Mouse (Mus musculus) limb, embryonic 15.5 days (tissue): Measurements from ENCODE around the gene Rgs1. TPM values are rescaled to one million over a fixed set of nuclear protein-coding genes. Genes with fewer than 3 reads are reported as not detected.

ENCODE experiments used
- ATAC-seq: fragments of 200-750 bp; cut with Nextera tagmentation; 2 replicates; pipeline ENCODE4 v1.8.0; 2017; ENCODE audit warnings: low read depth, moderate TSS enrichment; ENCODE audit not compliant: insufficient number of reproducible peaks, low FRiP score, low TSS enrichment
- H3K27ac ChIP-seq: fragments of 300-500 bp; sonication (generic); 2 replicates; pipeline ENCODE4 v1.5.1; 2015; ENCODE audit warnings: moderate library complexity, mild to moderate bottlenecking, inconsistent platforms
- H3K27me3 ChIP-seq: fragments of 300-500 bp; sonication (generic); 2 replicates; pipeline ENCODE4 v1.6.1; 2015; ENCODE audit warnings: inconsistent platforms
- H3K36me3 ChIP-seq: fragments of 300-500 bp; sonication (generic); 2 replicates; pipeline ENCODE4 v1.6.1; 2015; ENCODE audit warnings: inconsistent platforms
- H3K4me1 ChIP-seq: fragments of 300-500 bp; sonication (generic); 2 replicates; pipeline ENCODE4 v1.6.1; 2015; ENCODE audit warnings: inconsistent platforms
- H3K4me2 ChIP-seq: fragments of 300-500 bp; sonication (generic); 2 replicates; pipeline ENCODE4 v1.6.1; 2015; ENCODE audit warnings: mild to moderate bottlenecking, inconsistent platforms
- H3K4me3 ChIP-seq: fragments of 300-500 bp; sonication (generic); 2 replicates; pipeline ENCODE4 v1.5.1; 2015; ENCODE audit warnings: mild to moderate bottlenecking, inconsistent platforms
- H3K9ac ChIP-seq: fragments of 300-500 bp; sonication (generic); 2 replicates; pipeline ENCODE4 v1.6.1; 2015; ENCODE audit warnings: inconsistent platforms
- H3K9me3 ChIP-seq: fragments of 300-500 bp; sonication (generic); 2 replicates; pipeline ENCODE4 v1.6.1; 2016; ENCODE audit warnings: inconsistent platforms
- WGBS: fragments of 180-500 bp; shearing (Covaris S2); methylation state at CpG from one replicate; pipeline ENCODE4 v1.1.7; 2015; 5-methylcytosine and 5-hydroxymethylcytosine counted together
- polyA plus RNA-seq: library from polyadenylated mRNA; unstranded; fragments of >200 nt; fragmentation: Nextera tagmentation; extraction: Ambion mirVana; gene quantifications from 2 replicates; pipeline ENCODE4 v1.2.1, GENCODE M21; 2015

The Rgs1 gene
- 0.96 and 1.3 TPM in 2 replicates for polyA plus RNA-seq

DNA sequence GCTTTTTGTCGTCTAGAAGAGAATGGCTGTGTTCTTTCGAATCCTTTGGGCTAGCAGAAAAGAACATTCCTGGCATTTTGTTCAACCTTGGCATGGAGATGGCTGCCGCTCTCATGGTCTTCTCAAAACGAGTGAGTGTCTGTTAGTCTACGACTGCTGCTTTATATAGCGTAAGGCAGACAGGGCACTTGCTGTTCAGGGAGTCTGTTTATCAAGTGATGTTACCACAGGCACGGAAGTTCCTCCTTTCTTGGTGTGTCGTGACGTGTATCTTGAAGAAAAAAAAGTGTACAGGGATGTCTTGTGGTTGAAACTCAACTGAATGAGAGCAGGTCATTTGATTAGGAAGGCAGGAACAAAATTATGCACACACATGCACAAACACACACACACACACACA lies at the start of gene Rgs1:
Gene Rgs1 (minus strand): TSS at position 320 of the 400 bp plus-strand sequence.
- Histone ChIP-seq H3K27ac (no peak within 1 kb of the TSS), H3K4me2 (no peak within 1 kb of the TSS), H3K36me3 (no peaks in the 10 kb centered on the region), H3K4me3 (no peak within 1 kb of the TSS), H3K9ac (no peak within 1 kb of the TSS), H3K9me3 (no peaks in the 10 kb centered on the region), H3K4me1 (no peaks in the 10 kb centered on the region), H3K27me3 (no peaks in the 10 kb centered on the region)
- WGBS = 73% methylated on average over 9 of the region's 9 CpGs
- ATAC-seq = no peak

DNA sequence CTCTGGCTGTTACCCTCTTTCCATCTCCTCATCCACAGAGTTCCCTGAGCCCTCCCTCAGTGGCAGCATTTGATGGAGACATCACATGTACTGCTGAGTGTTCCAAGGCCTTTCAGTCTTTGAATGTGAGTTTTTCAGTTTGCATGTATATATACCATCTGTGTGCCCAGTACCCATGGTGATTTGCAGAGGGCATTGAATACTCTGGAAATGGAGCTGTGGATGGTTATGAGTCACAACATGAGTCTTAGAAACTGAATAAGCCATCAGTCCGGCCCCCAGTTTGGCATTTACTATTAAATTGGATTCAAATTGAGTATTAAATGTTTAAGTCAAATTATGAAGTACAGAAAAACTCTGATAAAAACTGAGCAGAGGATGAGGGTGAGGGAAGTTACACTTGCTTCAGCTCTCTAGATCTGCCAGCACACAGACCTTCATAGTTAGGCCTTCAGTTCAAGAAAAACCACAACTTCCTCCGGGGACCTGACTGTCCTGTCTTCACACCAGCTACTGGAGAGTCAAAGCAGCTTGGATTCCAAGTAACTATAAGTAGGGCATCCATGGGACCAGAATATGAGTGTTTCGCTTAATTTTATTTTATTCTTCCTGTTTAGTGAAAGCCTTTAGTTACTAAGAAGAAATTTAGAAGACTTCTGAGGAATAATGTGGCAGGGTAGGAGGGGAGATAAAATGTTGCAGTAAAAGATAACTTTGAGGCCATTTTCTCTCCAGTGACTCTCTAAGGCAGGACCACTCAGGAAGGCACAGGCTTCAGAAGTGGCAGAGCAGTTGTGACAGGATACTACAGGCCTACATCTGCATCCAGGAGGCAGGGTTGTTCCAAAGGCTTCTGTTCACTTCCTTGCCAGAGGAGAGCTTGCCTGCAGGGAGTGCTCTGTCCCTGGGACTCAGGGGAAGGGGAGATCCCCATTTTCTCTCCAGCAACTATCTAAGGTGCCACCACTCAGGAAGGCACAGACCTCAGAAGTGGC lies 34.3 kb upstream of the Rgs1 start:
- WGBS = 85% methylated on average over 3 of the region's 3 CpGs
- no peaks in the 10 kb centered on the region for H3K9me3 ChIP-seq
- no peak overlapping the region for H3K27ac ChIP-seq
- ATAC-seq = no peak
- H3K36me3 ChIP-seq = no peaks in the 10 kb centered on the region
- no peak overlapping the region for H3K4me2 ChIP-seq
- no peaks in the 10 kb centered on the region for H3K27me3 ChIP-seq
- no peaks in the 10 kb centered on the region for H3K4me1 ChIP-seq
- no peak overlapping the region for H3K4me3 ChIP-seq
- no peak overlapping the region for H3K9ac ChIP-seq

DNA sequence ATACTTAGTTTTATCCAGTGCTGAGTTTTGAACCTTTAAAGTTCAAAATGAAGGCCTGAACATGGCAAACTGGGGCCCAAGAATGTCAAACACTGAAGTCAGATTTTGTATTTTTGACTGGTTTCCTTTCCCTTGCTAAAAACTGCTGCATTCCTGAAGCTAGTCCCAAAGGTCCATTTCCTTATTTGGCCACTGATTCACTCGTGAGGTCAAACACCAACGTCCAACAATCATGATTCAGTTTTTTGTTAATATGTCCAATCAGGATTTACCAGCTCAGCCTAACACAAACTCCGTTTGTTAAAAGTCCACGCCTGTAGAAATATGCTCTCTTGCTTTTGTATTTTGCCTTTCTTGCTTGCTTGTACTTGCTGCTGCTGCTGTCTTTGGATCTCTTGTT lies 31.0 kb upstream of the Rgs1 start:
- no peaks in the 10 kb centered on the region for H3K27me3 ChIP-seq
- H3K4me1 ChIP-seq = no peaks in the 10 kb centered on the region
- no peak overlapping the region for H3K4me3 ChIP-seq
- no peak overlapping the region for H3K9ac ChIP-seq
- ATAC-seq = no peak
- 69% methylated on average over 4 of the region's 4 CpGs for WGBS
- no peaks in the 10 kb centered on the region for H3K36me3 ChIP-seq
- H3K9me3 ChIP-seq = no peaks in the 10 kb centered on the region
- no peak overlapping the region for H3K4me2 ChIP-seq
- no peak overlapping the region for H3K27ac ChIP-seq

DNA sequence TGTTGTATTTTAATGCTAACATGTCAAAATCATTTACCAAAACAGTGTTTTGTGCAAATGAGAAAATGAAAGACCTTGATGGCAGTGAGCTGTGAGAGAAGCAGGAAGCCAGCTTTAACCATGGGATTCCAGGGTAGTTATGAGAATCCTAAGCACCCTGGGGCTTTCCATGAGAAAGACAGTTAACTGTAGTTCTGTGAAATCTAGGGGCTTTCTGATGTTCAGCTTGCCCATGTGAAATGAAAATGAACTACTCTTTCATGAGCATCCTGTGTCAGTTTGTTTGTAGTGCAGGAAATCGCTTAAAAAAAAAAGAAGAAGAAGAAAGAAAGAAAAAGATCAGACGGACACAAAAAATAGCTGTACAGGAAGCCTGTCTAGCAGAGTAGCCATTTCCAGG lies 23.9 kb upstream of the Rgs1 start:
- Histone ChIP-seq H3K27ac (no peak overlapping the region), H3K4me1 (no peaks in the 10 kb centered on the region), H3K9ac (no peak overlapping the region), H3K36me3 (no peaks in the 10 kb centered on the region), H3K27me3 (no peaks in the 10 kb centered on the region), H3K4me3 (no peak overlapping the region), H3K4me2 (no peak overlapping the region), H3K9me3 (no peaks in the 10 kb centered on the region)
- no peak for ATAC-seq
- WGBS = 78% methylated on average over 2 of the region's 2 CpGs

DNA sequence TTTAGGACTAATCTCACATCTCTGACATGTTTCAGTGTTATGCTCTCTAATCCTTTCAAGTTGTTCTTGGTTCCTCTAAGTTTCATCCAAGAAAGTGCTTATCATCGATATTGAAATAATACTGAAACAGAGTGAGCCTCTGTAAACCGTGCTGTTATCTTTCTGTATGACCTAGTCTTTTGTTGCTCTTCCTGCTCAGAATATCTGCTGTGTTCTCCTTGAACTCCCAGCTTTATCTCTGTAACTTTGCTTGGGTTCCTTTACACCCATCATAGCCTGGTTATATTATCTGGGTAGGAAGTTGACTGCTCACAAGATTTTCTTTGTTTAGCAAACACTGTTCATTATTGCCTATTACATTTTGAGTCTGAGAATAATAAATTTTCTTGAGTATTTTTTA lies 20.1 kb upstream of the Rgs1 start:
- Histone ChIP-seq H3K4me1 (no peaks in the 10 kb centered on the region), H3K9ac (no peak overlapping the region), H3K27me3 (no peaks in the 10 kb centered on the region), H3K4me2 (no peak overlapping the region), H3K4me3 (no peak overlapping the region), H3K36me3 (no peaks in the 10 kb centered on the region), H3K9me3 (no peaks in the 10 kb centered on the region), H3K27ac (no peak overlapping the region)
- WGBS = 87% methylated on average over 2 of the region's 2 CpGs
- ATAC-seq = no peak

DNA sequence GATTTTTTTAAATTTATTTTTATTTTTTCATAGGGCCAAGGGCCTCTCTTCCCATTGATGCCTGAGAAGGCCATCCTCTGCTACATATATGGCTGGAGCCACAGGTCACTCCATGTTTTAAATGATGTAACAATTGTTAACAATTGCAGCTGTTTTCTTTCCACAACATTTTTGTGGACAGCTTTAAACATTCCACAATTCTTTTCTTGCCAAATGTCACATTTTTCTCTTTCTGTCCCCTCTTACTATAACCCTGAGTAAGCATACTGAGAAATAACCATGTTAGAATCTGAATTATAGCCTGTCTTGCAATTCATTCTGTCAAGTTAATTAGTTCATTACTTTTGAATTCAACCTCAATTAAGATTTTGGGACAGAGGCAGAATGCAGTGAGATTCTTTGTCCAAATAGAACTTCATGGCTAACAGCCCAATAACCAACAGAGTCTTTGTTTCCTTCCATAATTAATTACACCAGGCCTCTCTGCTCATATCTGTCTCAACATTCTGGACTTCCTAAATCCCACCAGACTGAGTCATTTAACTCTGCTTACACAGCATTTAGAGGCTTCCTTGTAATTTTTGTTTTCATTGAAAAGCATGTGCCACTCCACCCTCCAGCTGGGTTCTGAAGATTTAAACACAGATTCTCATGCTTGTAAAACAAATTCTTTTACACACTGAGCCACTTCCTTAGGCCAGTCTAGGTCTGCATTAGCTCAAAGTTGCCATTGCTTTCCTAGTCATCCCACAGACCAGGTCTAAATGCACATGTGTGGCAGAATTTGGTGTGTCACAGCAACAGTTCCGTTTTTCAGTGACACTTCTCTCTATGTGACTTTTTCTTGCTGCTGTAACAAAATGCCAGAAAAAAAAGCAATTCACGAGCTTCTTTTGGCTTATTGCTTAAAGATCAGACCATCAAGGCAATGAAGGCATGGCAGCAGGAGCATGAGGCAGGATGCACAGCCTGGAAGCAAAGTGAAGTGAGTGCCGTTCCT lies 18.7 kb upstream of the Rgs1 start:
- Histone ChIP-seq H3K36me3 (no peaks in the 10 kb centered on the region), H3K9me3 (no peaks in the 10 kb centered on the region), H3K27me3 (no peaks in the 10 kb centered on the region), H3K27ac (no peak overlapping the region), H3K4me3 (no peak overlapping the region), H3K9ac (no peak overlapping the region), H3K4me2 (no peak overlapping the region), H3K4me1 (no peaks in the 10 kb centered on the region)
- no peak for ATAC-seq
- WGBS = 56% methylated on average over 3 of the region's 3 CpGs

DNA sequence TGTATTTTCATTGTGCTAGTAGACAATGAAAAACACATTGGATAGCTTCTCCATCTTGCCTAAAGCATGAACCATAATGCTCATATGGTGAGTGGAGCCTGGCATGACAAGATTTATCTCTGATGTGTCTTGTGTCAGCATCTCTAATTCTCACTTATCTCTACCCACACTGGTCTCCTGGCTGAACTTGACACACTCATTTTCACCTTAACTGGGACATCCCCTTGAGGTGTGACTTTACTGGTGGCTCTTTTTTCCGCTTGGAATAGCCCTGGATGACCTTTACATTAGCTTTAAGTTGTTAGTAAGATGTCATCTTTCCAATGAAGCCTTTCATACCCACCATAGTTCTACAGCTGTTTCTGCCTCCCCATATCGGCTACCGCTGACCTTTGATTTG lies 15.0 kb upstream of the Rgs1 start:
- 82% methylated on average over 3 of the region's 3 CpGs for WGBS
- H3K4me3 ChIP-seq = no peak overlapping the region

DNA sequence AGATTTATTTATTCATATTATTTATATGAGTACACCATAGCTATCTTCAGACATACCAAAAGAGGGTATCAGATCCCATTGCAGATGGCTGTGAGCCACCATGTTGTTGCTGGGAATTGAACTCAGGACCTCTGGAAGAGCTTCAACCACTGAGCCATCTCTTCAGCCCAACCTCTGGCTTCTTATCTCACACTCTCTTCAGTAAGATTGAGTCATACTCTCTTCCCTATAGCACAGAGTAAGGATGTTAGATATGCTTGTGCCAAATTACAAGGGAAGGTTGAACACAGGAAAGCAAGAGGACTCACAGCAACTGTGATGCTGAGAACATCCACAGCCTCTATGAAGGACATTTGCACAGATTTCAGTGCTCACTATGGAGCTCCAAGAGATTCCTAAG lies 13.0 kb upstream of the Rgs1 start:
- H3K27me3 ChIP-seq = no peaks in the 10 kb centered on the region
- no peaks in the 10 kb centered on the region for H3K4me1 ChIP-seq
- no peak overlapping the region for H3K4me2 ChIP-seq
- H3K9me3 ChIP-seq = no peaks in the 10 kb centered on the region
- H3K36me3 ChIP-seq = no peaks in the 10 kb centered on the region
- no peak for ATAC-seq
- H3K9ac ChIP-seq = no peak overlapping the region
- H3K4me3 ChIP-seq = no peak overlapping the region
- H3K27ac ChIP-seq = no peak overlapping the region

More for the DNA sequence above, 15.0 kb upstream of the Rgs1 start:
- Histone ChIP-seq H3K36me3 (no peaks in the 10 kb centered on the region), H3K27me3 (no peaks in the 10 kb centered on the region), H3K4me1 (no peaks in the 10 kb centered on the region), H3K9ac (no peak overlapping the region), H3K4me2 (no peak overlapping the region), H3K9me3 (no peaks in the 10 kb centered on the region), H3K27ac (no peak overlapping the region)
- no peak for ATAC-seq

DNA sequence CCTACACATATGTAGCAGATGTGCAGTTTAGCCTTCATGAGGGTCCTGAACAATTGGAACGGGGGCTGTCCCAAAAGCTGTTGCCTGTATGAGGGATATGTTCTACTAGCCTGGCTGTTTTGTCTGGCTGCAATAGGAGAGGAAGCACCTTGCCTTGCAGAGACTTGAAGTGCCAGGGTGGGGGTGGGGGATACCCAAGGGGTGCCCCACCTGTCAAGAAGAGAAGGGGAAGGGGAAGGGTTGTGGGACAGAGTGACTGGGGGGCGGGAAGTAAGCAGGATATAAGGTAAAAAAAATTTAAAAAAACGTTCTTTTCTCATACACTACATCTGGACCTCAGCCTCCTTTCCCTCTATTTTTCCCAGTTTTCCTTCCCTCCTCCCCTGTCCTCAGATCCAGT lies 9.7 kb upstream of the Rgs1 start:
- Histone ChIP-seq H3K9me3 (no peaks in the 10 kb centered on the region), H3K27ac (no peak overlapping the region), H3K9ac (no peak overlapping the region), H3K4me1 (no peaks in the 10 kb centered on the region), H3K4me2 (no peak overlapping the region), H3K36me3 (no peaks in the 10 kb centered on the region), H3K27me3 (no peaks in the 10 kb centered on the region), H3K4me3 (no peak overlapping the region)
- WGBS = 63% methylated on average over 3 of the region's 3 CpGs
- no peak for ATAC-seq

DNA sequence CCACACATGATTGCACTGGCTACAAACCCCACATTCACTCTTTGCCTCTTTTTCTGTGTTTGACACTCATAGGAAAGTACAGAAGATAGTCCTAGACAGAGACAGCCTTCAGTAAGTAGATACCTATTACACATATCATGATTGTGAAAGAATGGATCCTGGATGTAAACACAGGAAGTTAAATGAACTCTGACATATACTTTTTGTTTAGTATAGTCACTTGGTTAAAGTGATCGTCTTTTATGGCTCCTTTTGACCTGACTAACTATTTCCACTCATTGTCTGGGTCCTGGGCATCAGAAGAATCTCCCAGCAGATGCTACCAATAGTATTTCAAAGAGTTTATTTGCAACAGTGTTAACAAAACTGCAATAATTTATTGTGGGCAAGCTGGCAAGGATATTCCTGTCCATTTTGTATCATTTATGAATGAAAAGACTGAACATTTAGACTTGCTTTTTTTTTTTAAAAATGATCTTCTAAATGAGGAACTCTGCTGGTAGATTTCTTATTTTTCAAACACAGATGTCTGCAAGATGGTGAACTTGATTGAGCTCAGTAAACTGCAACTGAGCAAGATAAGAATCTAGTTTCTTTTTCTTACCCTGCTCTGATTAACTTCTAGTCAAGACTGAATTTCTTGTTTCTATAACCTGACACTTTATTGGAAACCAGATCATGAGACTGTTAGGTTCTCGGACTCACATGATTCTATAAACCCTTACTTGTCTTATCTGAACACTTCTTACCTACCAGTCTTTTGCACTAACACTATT lies 7.7 kb upstream of the Rgs1 start:
- Histone ChIP-seq H3K4me3 (no peak overlapping the region), H3K27ac (no peak overlapping the region), H3K36me3 (no peaks in the 10 kb centered on the region), H3K9me3 (no peaks in the 10 kb centered on the region), H3K9ac (no peak overlapping the region), H3K4me1 (no peaks in the 10 kb centered on the region), H3K4me2 (no peak overlapping the region), H3K27me3 (no peaks in the 10 kb centered on the region)
- no peak for ATAC-seq
- WGBS = 63% methylated on average over 2 of the region's 2 CpGs

DNA sequence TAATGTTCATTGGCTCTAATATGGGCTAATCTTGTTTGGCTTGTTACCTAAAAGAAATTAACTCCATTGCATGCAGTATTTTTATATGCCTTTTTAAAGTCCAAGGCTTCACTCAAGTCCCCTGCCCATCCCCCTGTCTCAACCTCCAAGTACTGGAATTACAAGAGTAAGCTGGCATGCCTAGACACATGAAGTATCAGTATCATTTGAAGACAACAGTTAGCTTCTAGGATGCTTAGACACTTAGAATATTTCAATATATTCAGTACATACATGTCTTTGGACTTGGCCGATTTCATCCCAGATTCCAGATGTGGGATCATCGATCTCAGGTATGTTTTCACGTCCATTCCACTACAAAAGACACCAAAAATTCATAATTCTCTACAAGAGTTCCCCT lies 836 bp downstream of the Rgs1 start:
- Histone ChIP-seq H3K27me3 (no peaks in the 10 kb centered on the region), H3K27ac (no peak overlapping the region), H3K4me3 (no peak overlapping the region), H3K9ac (no peak overlapping the region), H3K4me1 (no peaks in the 10 kb centered on the region), H3K36me3 (no peaks in the 10 kb centered on the region), H3K9me3 (no peaks in the 10 kb centered on the region), H3K4me2 (no peak overlapping the region)
- ATAC-seq = no peak
- WGBS = 84% methylated on average over 3 of the region's 3 CpGs
